Mouse (Mus musculus): ENCODE results near the gene Olfr449.

Gene Olfr449

GRCm38 (mm10) chr6:42834084-42834483, at the start of gene Olfr449:
Gene Olfr449 (plus strand): TSS chr6:42834384.
- no peak for DNase-seq (ENCODE audit: inconsistent age in 2 of 2, low spot score in 1 of 2)

- no peak for DNase-seq (ENCODE audit: inconsistent age in 2 of 2, low spot score in 1 of 2)
Observed at GRCm38 (mm10) chr6:42784793-42785192, 49.4 kb upstream of the Olfr449 start, which contains the start of gene Olfr452. Gene Olfr452 (plus strand): TSS chr6:42785093.

GRCm38 (mm10) chr6:42790247-42790948, 43.8 kb upstream of the Olfr449 start:
- no peak for DNase-seq (ENCODE audit: inconsistent age in 2 of 2, low spot score in 1 of 2)

GRCm38 (mm10) chr6:42790949-42791556, 43.1 kb upstream of the Olfr449 start:
- no peak for DNase-seq (ENCODE audit: inconsistent age in 2 of 2, low spot score in 1 of 2)

GRCm38 (mm10) chr6:42794982-42795381, 39.2 kb upstream of the Olfr449 start:
- no peak for DNase-seq (ENCODE audit: inconsistent age in 2 of 2, low spot score in 1 of 2)

- no peak for DNase-seq (ENCODE audit: inconsistent age in 2 of 2, low spot score in 1 of 2)
Observed at GRCm38 (mm10) chr6:42811639-42812038, 22.5 kb upstream of the Olfr449 start, which contains the start of gene Olfr450. Gene Olfr450 (plus strand): TSS chr6:42811939.

GRCm38 (mm10) chr6:42860222-42860819, 26.1 kb downstream of the Olfr449 start:
- DNase-seq (ENCODE audit: inconsistent age in 2 of 2, low spot score in 1 of 2) = peak in 1 of 2 experiments; percentile 82

GRCm38 (mm10) chr6:42869695-42870094, 35.5 kb downstream of the Olfr449 start:
- DNase-seq (ENCODE audit: inconsistent age in 2 of 2, low spot score in 1 of 2) = no peak

- no peak for DNase-seq (ENCODE audit: inconsistent age in 2 of 2, low spot score in 1 of 2)
Observed at GRCm38 (mm10) chr6:42876323-42876722, 42.1 kb downstream of the Olfr449 start.

Measured in adrenal gland, adult (tissue).